Mouse (Mus musculus) megakaryocyte-erythroid progenitor cell, adult 5-6 weeks (primary cell): ENCODE data around the gene Trak1. TPM values are rescaled to one million over a fixed set of nuclear protein-coding genes. Genes with fewer than 3 reads are reported as not detected.

Experiments
- ATAC-seq: replicated peaks from 2 replicates; pipeline ENCODE4 v1.8.0; 2016; ENCODE audit warnings: mild to moderate bottlenecking, inconsistent platforms; ENCODE audit not compliant: severe bottlenecking, poor library complexity, low FRiP score, low TSS enrichment
- total RNA-seq, 2 experiments: library from RNA; stranded (forward) in 1 of 2; stranded (reverse) in 1 of 2; fragments of 200-1000, 215-1000 nt in 1 of 2; fragments of >200 nt in 1 of 2; fragmentation: Nextera tagmentation in 1 of 2; gene quantifications; 2 replicates each; pipeline ENCODE4 v1.2.3; 2014 to 2017

The Trak1 gene
- total RNA-seq, 2 experiments from 2014 or later = 23.2 to 45.6 TPM

DNA sequence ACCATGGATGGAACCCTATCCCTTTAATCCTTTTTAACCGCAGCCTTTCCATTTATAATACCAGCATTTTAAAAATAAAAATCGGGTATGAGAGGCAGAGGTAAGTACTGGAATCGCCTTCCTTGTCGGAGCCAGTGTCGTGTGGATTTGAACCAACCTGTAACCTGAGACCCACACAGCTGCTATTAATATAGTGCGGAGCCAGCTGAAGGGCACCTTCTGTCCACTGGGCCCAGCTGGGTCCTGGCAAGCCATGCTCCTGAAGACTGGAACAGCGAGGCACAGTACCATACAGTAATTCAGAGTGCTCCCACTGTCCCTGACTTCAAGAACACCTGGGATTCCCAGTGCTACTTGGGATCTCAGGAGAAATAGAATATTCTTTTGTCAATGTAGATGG is 44.5 kb downstream of the Trak1 start:
- no peak for ATAC-seq

DNA sequence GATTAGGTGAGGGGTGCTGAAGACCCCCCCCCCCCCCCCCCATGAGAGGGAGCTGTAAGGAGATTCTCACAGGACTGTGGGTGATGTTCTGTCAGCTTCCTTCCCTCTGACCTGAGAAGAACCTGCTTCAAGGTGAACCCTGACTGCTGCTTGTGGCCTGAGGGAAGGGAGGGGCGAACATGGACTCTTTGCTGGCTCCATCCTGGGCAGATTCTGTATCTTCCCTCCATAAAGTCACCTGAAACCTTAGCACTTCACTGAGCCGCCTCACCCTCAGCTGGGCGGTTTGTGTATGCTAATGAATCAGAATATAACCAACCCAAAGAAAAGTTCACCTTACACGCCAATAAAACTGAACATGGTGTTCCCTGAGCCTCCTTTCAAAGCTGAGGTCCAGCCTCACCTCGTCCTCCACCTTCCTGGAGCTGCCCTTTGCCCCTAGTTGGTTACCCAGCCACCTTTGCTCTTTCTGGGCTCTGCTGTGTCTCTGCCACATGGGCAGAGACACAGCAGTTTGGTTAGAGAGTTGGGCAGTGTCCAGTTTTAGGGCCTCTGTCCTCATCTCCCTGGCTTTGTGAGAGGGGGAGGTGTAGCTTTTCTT is 45.3 kb downstream of the Trak1 start:
- no peak for ATAC-seq

DNA sequence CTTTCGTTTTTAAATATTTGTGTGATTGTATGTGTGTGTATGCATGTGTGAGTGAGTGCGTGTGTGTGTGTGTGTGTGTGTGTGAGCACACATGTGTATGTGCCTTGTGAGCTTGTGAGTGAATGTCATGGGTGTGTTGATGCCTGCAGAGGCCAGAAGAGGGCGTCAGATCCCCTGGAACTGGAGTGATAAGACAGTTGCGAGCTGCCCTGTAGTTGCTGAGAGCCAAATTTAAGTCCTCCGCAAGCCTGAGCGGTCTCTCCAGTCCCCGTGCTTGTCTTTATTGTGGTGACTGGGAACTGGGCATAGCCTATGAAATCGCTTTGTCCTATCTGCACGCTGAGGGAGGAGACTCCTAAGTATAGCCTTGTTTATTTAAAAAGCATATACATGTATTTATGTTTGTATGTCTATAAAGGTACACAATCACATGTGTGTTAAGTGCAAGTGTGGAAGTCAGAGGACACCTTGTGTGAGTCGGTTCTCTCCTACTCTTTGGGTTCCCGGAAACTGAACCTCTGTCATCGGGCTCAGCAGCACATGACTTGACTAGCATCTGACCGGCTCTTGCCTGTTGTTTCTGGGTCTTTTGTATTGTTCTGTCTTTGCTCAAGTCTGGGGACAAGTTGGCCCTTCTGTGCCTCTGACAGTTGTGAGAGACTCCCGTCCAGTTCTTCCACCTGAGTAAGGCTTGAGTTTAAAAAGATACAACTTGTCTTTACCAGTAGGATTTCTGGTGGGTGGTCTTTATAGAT is 46.0 kb downstream of the Trak1 start:
- ATAC-seq = peak; percentile 51; the same call in 1 of the 2 replicates

DNA sequence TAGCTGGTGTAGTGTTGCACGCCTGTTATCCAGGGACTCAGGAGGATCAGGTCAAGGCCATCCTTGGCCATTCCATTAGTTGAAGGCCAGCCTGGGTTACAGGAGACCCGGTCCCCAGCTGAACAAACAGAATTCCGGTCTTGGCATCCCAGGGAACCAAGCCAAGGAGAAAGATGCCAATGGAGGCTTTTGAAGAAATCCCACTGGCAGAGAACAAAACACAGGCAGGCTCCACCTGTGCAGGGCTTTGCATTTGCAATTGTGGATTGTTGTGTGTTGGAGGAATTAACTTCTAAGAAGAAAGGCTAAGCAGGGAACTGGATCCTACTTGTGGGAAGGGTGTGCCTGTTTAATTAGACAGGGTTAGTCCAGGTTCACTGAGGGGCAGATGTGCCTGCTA is 47.0 kb downstream of the Trak1 start:
- no peak for ATAC-seq

DNA sequence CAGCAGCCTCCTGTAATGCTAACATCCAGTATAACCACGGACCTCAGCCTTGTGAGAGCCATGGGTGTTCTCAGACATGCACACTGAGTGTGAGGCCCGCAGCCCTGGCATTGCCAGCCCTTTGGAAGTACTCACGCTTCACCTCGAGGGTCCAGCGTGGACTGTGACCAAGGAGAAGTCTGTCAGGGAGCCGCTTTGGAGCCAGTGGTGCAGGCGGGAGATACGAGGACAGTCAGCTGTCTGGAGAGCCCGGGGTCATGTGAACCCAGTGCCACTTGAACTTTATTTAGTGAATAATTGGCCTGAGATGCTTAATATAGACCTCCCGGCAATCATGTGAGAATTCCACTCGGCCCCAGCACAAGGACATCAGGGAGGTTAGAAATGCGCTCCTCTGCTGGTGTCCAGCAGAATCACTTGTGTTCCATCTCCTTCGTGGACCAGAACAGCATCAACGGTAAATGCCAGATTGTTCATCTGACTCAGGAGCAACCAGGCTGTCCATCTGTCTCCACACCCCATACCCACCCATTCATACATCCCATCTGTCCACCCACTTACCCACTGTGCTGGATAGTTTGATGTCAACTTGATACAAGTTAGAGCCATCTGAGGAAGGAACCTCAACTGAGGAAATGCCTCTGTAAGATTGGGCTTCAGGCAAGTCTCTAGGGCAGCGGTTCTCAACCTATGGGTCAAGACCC is 48.3 kb downstream of the Trak1 start:
- no peak for ATAC-seq

DNA sequence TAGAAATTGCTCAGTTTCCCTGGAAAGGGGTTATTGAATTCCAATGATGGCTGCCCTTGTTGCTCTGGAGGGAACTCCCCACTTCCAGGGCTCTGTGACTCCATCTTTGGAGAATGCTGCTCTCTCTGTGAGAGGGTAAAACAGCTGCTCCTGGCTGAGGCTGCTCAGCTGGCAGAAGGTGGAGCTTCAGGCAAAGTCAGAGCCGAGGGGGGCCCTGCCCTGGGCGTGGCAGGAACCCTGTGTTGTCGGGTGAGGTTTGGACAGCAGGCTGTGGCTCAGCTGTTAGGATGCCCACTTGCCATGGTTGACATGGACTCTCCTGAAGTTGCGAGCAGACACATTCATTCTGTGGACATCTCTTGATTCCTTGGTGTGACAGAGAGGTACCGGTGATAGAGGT is 49.3 kb downstream of the Trak1 start:
- peak; percentile 45 for ATAC-seq

DNA sequence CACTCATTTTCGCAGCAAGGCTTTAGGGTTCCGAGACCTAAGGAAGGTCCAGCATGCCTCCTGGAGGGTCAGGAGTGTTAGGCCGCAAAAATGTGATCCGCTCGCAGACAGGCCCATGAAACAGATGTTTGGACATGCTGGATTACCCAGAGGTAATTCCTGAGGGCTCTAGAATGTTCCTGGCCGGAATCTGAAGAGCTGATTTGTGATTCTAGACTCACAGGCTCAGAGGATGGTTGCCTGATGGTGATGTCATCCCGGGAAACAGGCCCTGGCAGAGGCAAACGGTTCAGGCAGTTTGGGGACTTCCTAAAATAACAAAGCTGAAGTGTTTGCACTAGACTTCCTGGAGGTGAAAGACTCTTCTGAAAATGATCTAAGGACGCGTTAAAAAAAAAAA is 50.7 kb downstream of the Trak1 start:
- ATAC-seq = no peak

DNA sequence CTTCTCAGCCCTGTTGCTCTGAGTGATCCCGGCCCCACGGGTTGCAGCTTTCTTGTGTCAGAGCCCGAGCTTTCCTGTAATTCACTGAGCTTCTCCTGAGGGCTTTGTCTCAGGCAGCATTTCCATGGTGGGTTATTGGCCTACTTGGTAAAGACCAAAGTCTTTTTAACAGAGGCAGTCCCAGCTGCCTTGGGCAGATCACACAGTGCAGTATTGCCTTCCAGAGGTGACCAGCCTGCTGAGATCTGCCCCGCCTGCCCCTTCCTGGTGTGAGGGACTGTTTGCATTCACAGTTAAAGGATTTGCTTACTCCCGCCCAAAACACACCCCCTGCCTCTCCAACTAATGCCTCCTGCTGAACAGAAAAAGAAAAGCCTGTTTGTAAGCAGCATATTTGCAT is 51.2 kb downstream of the Trak1 start:
- no peak for ATAC-seq

DNA sequence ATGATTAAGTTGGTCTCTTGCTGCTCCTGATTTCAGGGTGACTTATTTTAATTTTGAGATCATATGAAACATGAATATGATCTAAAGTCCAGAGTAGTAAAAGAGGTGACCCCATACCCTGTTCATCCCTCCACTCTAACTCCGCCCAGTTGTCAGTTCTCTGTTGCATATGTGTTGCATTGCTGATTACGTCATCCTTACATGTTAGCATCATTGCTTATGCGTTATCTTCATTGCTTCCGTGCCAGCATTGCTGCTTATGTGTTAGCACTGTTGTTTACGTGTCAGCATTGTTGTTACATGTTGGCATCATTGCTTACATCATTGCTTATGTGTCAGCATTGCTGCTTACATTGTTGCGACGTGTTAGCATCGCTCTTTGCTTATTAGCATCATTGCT is 51.8 kb downstream of the Trak1 start:
- ATAC-seq = no peak

DNA sequence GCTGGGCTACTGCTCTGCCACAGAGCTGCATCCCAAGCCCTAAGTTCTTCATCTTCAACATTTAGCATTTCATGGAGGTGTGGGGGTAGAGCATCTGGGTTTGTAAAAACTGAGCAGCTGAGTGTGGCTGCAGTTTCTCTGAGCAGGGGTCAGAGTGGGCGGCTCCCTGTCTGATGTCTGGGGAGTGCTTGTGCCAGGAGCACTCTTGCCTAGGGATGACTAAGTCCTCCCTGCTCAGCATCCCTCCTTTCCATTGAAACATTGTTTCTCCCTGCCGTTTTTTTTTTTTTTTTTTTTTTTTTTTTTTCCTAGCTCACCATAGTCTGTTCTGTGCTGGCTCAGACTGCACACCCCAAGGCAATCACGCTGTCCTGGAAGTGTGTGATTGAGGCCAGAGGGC is 53.3 kb downstream of the Trak1 start:
- ATAC-seq = no peak

DNA sequence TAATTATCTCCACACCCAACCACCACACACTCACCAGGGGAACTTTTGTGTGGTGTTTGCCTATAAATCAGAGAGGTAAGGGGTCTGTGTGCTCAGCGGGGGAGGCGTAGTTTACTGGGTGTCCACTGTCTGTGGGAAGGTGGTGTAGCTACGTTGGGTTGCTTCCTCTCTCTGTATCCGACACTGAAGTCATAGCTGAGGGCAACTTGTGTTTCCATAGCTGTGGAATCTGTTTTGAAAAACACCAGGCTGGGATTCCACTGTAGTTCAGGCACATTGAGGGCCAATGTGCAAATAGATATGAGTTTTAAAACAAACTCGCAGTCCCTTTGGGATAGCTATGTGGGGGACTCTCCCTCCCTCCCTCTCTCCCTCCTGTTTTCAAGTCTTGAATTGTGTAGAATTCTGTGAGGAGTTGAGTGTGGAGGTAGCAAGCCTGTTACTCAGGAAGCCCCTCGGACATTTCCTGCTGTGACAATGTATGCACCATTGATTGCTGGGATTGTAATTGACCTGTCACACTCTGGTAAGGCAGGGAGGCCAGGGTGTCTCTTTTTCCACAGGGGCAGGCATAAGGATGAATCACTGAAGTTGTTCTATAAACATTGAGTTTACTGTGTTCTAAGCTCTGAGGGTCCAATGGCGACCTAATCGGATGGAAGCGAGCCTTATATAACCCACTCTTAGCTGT is 54.2 kb downstream of the Trak1 start:
- no peak for ATAC-seq

DNA sequence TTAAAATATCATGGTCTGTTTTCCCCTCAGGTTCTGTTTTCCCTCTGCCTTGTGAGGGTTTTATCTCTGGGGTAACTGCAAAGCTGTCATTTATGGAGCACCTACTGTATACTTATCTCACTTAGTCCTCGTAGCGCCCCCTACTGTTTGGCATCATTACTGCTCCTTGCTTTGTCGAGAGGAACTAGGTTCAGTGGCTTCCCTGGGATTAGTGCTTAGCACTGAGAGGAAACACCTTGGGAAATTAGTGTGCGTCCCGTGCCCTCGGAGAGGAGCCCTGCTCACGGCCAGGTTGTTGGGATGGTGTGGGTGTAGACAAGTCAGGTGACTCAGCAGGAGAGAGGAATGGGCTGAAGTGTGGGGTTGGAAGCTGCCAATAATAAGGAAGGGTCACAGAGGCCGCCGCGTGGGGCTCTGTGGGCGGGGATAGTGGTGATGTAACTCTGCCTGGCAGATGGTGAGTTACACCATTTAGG is 54.9 kb downstream of the Trak1 start:
- peak; percentile 50 for ATAC-seq

DNA sequence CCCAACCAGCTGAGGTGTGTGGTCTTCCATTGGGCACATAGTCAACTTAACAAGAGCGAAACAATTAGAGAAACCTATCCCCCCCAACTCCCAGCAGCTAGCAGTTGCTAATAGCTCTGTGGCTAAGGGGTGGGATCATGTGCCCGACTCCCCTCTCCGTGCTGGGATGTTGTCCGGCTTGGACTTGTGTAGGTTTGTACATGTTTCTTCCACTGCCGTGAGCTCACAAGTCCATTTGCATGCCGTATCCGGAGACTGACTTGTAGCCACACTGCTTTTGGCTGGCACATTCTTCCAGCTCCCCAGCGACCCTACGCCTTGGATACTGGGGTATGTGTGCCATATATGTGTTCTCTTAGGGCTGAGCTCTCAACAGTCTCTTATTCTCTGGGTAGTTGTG is 55.4 kb downstream of the Trak1 start:
- no peak for ATAC-seq

DNA sequence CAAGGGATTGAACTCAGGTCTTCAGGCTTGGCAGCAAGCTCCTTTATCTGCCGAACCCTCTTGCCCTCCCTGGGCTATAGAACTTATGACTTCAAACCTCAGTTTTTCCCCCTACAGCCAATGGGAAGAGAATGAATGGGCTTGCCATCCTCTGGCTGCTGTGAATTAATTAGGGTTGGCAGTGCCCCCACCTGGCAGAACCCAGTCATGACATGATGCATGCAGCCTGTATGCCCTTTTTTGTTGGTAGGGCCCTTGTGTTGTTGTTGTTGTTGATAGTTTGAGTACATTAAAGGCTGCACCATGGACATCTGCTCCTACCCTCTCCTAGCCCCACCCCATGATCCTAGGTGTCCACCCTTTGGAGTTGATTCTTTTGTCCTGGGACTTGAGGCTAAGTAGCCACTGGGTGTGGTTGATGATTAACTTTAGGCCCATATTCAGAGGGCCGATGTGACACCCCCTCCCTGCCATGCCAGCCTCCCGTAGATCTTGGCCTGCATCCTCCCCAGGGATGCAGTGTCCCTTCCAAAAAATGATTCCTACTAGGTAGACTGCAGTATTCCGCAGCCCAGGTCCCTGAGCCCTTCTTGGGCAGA is 57.6 kb downstream of the Trak1 start:
- ATAC-seq = peak; percentile 72

DNA sequence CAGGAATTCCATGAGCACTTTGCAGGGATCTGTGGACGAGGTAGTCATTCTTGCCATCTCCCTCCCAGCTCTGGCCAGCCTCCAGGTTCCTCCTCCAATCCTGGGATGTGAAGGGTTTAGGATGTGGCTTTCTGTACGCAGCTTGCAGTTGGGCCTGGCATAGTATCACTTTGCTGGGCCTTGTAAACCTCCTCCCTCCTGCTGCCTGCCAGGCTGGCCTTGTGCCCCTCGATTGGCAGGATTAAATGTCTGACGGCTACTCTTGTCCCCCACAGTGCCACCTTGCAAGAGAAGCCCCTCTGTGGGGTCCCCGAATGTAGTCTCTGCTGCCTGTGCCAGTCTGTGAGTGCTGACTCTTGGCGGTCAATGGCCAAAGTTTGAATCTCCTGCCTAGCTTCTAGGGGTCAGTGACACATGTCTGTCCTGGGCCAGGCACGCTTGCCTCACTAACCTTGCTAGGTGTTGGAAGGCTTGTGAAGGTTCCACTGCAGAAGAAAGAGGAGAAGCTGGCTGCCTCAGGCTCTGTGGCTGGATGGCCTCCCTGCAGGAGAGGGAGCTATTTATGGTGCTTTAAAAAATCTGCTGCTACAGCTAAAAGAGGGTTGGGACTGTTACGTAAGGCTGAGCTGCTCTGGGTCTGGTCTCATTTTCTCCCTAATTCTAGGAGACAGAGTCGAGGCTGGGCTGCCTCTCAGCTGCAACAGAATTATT is 58.3 kb downstream of the Trak1 start:
- no peak for ATAC-seq

DNA sequence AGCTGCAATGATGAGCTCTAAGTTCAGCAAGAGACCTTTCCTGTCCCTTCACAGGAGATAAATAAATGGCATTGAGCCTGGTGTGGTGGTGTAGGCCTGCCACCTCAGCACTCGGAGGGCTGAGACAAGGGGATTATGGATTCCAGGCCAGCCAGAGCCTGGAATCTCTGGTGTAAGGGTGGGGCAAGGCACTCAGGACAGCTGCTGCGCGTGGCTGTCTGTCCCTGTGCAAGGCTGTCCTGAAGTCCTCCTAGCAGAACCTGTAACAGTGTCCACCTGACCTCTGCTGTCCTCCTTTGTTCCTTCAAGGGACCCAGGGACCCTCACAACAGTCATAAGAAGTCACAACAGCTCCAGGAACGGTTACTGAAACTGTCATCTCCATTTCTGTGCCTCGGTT is 59.8 kb downstream of the Trak1 start:
- no peak for ATAC-seq

DNA sequence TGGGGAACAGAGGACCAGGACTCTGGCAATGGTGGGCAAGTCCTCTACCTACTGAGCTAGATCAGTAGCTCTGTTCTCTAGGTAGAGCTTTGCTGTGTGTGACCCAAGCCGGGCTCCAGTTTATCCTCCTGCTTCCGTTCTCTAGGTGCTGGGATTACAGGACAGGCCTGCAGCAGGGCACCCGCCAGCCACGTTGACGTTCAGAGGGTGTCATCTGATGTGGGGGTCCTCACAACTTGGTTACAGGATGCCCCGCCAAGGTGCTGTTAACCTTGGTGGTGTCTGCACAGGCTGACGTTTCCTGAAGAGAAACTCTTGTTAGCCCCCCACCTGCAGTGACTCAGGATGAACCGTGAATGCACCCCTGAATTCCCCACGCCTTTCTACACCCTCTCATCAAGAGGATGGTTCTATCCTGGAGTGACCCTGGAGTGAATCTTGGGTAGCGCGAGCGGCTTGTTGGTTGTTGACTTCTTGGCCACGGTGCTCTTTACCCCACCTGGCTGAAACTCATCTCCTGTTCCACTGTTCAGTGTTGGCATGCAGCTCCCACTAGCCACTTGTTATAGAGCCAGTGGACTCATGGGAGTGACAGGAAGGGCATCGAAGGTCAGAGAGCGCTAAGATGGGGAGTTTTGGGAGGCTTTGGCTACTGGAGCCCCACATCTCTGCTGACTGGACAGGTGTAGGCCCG is 60.4 kb downstream of the Trak1 start:
- ATAC-seq = no peak

DNA sequence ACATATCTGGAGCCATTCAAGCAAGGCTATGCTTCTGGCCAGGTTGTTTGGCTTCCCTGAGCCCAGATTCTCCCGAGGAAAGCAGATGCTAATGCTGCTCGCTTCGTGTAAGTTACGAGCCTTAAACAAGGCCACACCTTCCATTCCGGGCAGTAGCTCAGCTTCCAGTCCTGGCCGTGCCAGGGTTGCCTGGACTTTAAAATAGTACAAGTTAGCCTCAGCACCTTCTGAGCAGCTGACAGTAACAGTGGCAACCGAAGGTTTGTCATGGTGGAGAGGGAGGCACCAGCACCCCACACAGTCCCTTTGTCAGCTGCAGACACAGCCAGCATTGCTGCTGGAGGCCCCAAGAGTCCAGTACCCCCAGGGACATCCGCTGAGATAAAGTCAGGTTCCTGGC is 61.1 kb downstream of the Trak1 start:
- ATAC-seq = no peak
